Mouse (Mus musculus) kidney, postnatal 25 days (tissue): ENCODE data around the gene Mxd1.

ENCODE experiments used
- DNase-seq, 2 experiments: peaks; one replicate each; pipeline ENCODE4 v3.0.0; 2021; ENCODE audit warnings: mixed read lengths in 2 of 2

Gene Mxd1

DNA sequence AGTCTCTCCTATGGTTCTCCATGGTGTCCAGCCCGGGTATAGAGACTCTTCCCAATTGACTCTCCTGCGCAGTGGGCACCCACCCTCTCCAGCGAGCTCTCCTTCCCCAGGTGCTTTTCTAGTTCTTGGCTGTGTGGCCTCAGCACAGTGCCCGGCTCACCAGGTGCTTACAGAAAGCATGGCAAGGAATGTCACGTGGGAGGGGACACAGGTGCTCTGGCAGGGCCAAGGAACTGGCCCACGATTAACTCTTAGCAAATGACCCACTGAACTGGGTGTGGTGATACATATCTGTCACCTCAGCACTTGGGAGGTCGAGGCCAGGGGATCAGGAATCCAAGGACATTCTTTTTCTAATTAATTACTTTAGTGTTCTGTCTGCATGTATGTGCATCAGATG lies 22.8 kb downstream of the Mxd1 start:
- no peak for DNase-seq

DNA sequence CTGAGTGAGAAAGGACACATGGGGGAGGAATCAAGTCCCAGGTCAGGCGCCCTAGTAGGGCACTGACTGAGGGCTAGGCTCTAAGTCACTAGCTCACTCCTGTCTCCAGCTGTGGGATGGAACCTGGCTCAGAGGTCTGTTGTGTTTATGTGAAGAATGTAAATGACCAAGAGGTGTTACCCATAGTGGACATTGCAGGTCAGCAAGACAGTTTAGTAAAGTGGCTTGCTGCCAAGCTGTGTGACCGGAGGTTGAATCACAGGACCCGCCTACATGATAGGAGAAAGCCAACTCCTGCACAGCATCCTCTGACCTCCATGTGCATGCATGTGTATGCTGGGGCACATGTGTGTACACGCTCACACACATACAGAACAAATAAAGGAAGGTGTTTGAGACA lies 23.4 kb downstream of the Mxd1 start:
- DNase-seq = no peak

DNA sequence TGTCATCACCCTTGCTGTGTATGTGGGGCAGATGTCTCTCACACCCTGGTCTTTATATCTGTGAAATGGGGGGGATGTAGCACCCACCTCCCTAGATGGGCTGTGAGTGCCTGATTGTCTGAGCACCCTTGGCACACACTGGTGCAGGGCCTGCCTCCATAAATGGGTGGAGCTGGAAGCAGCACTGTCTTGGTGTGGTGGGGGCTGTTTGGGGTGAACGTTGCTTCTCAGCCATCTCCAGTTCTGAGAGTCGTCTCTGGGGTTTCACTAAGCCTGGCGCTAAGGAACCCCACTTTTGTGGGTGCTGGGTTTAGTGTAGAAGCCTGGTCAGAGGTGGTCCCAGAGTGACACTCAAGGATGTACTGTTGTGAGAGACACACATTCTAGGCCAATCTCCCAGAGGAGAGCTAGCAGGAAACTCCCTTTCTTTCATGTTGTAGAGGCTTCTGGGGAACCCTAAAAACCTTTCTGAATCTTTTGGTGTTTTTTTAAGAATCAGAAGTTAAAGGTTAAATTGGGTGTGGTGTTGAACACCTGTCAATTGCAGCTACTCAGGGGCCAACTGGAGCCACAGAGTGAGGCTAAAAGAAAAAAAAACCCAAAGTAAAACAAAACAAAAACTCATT lies 24.1 kb downstream of the Mxd1 start:
- DNase-seq = no peak

- DNase-seq = no peak
These were observed 27.2 kb downstream of the Mxd1 start for GRCm38 (mm10) chr6:86641716-86642115.

DNA sequence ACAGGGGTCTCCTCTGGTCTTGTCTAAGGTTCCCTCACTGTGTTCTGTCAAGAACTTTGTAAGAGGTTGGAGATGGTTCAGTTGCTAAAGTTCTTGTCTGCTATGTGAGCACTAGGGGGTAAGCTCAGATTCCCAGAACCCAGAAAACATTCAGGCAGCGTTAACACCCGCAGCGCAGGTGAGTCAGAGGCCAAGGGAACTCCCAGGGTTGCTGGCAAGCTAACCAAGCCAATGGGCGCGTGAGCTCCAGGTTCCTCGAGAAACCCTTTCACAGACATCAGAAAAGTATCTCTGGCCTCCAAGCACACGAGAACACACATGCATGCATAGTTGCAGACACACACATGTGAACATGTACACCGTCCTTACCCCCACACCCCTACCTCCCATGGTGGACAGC lies 28.2 kb downstream of the Mxd1 start:
- DNase-seq = no peak

- DNase-seq = no peak
These were observed 28.8 kb downstream of the Mxd1 start for GRCm38 (mm10) chr6:86640161-86640560.

GRCm38 (mm10) chr6:86639180-86640160 lies 29.5 kb downstream of the Mxd1 start:
- no peak for DNase-seq

- no peak for DNase-seq
These were observed 30.5 kb downstream of the Mxd1 start for GRCm38 (mm10) chr6:86638434-86638833.

GRCm38 (mm10) chr6:86637860-86638259 lies 31.1 kb downstream of the Mxd1 start:
- DNase-seq = no peak

DNA sequence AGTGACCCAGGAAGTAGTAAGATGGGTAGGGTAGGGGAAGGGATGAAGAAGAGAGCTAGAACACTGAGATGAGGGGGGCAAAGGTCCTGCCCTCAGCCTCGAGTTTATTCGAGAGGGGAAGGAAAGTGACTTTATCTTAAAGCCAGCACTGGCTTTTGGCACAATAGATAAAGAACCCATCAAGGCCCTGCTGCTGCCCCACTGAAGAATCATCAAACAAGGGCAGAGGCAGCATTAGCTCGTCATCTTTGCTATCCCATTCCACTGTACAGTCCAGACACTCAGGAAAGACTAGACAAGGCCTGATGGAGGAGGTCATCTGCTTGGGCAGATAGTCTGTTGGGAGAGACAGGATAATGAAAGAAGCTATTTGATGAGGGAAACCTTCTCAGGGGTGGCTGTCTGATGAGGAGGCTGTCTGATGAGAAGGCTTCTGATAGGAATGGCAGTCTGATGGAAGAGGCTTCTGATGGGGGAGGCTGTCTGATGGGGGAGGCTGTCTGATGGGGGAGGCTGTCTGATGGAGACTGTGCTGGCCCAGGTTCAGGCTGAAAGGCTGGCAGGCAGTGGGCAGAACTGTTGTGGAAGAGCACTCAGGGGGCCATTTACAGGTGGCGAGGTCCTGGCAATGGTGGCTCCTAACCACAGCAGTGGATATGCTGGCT lies 31.7 kb downstream of the Mxd1 start:
- DNase-seq = no peak

GRCm38 (mm10) chr6:86636495-86636894 lies 32.5 kb downstream of the Mxd1 start:
- DNase-seq = peak; percentile 10 to 56

DNA sequence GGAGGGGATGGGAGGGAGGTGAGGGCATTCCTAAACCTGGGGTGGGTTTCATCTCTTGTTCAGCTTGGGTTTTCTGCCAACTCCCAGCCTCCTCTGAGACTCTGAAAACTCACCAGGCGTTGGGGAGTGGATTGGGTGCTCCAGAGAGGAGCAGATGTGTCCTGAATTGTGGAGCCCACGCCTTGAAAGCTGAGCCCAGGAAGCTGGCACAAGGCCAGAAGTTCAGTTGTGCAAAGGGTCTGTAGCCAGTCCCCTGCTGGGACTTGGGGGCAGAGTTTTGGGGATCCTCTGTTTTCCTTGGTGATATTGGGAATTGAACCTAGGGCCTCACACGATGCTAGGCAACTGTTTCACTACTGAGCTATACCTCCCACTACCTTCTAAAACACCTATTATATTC lies 38.8 kb downstream of the Mxd1 start:
- no peak for DNase-seq

- no peak for DNase-seq
These were observed 41.0 kb downstream of the Mxd1 start, which contains the start of gene Asprv1 for GRCm38 (mm10) chr6:86627946-86628345. Gene Asprv1, plus strand, starts transcription at chr6:86628164.

GRCm38 (mm10) chr6:86624074-86625030 lies 44.6 kb downstream of the Mxd1 start:
- DNase-seq = no peak

DNA sequence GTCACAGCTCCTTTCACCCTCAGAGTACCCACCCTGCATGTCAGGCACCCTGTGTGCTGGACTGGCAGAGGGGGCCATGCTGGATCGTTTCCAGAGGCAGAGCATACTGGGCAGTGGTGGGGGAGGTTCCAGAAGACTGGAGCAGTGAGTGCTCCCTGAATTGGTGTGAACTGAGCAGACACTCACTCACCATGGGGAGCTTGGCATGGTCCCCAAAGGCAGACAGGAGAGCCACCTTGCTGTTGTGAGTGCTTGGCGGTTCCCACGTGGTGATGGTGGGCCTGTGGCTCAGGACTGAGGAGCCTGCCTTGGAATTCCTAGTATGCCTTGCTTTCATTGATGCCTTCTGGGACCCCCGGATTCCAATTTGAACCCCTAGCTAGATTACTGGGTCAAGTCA lies 45.8 kb downstream of the Mxd1 start:
- DNase-seq = no peak

GRCm38 (mm10) chr6:86615301-86615700 lies 53.7 kb downstream of the Mxd1 start:
- DNase-seq = no peak

- peak; percentile 73 to 90 for DNase-seq
These were observed 58.2 kb downstream of the Mxd1 start for GRCm38 (mm10) chr6:86610714-86611113.

GRCm38 (mm10) chr6:86609235-86609634 lies 59.7 kb downstream of the Mxd1 start:
- no peak for DNase-seq

GRCm38 (mm10) chr6:86607471-86607870 lies 61.5 kb downstream of the Mxd1 start:
- no peak for DNase-seq

- DNase-seq = no peak
These were observed 62.7 kb downstream of the Mxd1 start for GRCm38 (mm10) chr6:86606289-86606688.

DNA sequence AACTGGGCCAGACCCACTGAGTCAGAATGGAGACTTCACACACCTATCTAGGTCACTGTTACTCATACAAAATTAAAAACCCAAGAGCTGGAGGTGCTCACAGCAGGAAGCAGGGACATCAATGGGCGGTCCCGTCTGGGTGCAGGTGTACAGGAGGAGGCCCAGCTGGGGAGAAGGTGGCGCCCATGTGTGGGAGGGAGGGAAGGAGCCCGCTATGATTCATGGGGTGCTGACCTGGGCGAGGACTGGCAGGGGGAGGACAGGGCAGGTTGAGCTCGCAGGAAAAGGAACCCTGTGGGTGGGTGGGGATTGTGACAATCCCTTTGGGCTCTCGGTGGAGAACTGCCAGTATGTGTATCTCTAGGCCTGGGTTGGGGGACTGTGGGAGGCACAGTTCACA lies 63.7 kb downstream of the Mxd1 start:
- DNase-seq = no peak

DNA sequence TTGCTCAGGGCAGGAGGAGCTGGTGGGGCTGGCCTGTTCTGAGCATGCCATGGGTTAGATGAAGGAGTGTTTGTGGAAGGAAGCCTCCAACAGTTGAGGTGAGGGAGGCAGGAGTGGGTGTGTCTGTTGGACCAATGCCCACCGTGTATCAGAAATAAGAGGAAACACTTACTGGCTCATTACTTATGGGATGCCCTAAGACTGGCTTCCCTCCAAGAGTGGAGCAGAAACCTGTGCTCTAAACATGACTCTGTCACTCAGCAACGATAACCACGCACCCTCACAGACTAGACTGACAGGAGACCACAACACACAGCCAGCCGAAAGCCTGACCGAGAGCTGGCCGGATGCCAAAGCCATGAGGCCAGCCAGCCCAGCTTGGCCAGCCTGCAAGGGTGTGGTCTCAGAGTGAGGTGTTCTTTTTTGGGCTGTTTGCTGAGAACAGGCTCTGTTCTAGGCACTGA lies 69.0 kb downstream of the Mxd1 start:
- DNase-seq = peak; percentile 71 to 78
